Mouse (Mus musculus) spleen, adult 12 weeks (tissue): ENCODE results near the gene Cdk17.

Experiments used
- DNase-seq: peaks from one replicate; pipeline ENCODE4 v3.0.0; 2022; ENCODE audit warnings: low spot score

The Cdk17 gene

GRCm38 (mm10) chr10:93231490-93231889 lies 70.8 kb downstream of the Cdk17 start:
- DNase-seq: no peak

GRCm38 (mm10) chr10:93231893-93232292 lies 71.2 kb downstream of the Cdk17 start:
- DNase-seq: no peak

- no peak for DNase-seq
These were observed 73.1 kb downstream of the Cdk17 start for GRCm38 (mm10) chr10:93233665-93234194.

DNA sequence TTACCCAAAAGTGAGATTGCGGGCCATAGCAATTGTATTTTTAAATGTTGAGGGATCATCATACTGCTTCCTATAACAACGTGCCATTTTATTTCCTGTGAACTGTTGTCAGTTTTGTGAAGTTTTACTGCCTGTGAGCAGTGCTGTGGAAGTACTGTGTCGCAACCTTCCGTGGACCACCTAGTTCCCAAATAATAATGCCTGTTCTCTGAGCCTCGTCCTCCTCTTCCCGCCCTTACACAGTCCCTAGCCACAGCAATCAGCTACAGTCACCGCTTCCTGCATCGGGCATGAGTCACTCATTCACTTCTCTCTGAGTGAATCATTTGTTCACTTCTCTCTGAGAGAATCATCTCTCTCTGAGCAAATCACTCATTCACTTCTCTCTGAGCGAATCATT lies 74.0 kb downstream of the Cdk17 start:
- DNase-seq: no peak

DNA sequence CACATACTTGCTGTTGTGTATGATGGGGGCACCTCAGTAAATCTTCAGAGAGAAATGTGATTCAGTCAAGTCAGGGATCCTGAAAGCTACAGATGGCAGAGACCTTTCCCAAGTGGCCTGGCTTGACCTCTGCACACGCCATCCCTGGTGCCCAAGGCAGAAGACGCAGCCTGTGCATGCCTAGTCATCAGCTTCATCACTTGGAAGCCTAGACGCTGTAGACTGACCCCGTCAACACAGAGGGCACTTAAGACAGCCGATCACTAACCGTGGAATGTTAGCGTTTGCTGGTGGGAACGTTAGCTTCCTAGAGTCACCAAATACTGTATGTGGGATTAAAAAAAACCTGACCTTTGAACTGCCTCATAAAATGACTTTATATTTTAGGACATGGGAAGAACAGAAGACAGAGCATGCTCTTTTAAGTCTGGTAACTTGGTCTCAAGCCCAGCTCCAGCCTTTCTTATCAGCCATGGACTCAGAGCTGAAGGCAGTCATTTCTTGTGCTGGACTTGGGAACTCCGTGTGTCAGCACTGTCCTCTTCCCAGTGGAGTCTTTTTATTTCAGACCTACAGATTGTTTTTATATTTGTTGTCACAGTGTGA lies 78.6 kb downstream of the Cdk17 start:
- DNase-seq: no peak

GRCm38 (mm10) chr10:93242208-93242607 lies 81.5 kb downstream of the Cdk17 start:
- DNase-seq: no peak

DNA sequence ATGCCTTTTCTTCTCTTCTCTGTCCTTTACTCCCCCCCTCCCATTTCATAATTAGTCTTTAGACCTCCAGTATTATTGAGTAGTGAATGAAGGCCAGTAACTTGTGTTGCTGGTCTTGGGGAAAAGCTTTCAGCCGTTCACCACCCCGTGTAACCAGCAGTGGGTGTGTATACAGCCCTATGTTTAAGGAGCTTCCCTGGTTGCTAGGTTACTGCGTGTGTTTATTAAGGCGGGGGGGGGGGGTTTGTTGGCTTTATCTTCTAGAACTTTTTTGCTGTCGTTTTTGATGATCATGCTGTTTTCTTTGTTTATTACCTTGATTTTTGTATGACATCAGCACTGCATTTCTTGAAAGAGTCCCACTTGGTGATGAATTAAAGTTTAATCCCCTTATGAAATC lies 82.2 kb downstream of the Cdk17 start:
- DNase-seq: no peak

- no peak for DNase-seq
These were observed 83.6 kb downstream of the Cdk17 start for GRCm38 (mm10) chr10:93244209-93244705.

DNA sequence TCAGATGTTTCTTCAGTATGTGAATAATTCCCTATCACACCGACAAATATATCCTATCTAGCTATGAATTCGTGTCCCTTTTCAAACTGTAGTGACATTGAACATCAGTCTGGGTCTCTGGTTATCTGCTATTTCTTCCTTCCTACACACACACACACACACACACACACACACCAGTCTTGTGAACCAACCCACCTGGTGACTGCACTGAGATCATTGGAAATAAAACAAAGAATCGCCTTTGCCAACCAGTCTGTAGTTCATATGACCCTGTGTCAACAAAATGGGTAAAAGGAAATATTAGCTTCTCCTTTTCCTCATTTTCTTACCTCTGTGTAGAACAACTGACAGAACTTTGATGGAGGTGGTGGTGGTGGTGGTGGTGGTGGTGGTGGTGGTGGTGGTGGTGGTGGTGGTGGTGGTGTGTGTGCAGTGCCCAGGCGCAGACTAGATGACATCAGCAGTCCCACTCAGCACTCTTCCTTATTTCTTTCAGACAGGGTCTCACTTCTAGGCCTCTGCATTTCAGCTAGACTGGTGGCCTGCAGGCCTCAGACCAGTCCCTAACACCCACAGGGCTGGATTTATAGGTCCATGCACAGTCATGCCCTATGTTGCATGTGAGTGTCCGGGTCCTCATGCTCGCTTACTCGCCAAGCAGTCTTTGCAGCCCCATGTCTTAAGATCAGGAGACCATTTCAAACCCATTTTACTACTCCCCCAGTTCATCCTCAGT lies 85.7 kb downstream of the Cdk17 start:
- DNase-seq: no peak

DNA sequence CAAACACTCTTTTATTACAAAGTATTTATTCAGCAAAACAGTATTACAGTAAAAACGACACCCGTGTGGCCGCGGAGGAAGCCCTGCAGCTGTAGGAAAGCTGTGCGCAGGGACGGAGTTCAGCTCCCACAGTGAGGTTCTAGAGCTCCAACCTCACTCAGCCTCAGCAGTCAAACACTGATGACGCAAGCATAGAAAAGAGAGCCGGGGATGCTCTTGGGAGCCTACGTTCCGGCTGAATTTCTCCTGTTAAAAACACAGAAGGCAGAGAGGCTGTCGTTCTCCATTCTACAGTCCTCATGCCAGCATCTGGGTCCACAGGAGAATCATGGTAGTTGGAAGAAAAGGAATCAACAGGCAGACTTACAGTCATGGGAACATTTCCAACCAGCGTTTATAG lies 86.7 kb downstream of the Cdk17 start:
- no peak for DNase-seq

DNA sequence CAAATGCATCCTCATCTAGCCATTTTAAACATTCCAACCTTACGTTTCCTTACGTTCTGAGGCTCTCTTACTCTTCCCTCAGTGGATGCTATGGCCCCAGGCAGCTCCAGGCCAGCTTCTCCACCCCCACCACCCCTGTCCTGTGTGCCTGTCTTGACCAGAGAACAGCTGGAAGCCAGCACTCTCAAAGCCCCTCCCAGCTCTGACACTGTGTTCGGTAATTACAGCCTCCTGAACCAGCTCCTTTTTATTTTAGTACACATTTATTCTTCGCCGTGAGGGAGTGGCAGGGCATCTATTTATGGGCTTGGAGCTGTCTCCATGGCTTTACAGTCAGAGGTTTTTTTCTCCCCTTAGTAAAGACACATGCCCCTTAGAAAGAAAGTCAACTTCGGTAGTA lies 87.2 kb downstream of the Cdk17 start:
- DNase-seq: no peak

GRCm38 (mm10) chr10:93248416-93248815 lies 87.7 kb downstream of the Cdk17 start:
- DNase-seq: no peak

DNA sequence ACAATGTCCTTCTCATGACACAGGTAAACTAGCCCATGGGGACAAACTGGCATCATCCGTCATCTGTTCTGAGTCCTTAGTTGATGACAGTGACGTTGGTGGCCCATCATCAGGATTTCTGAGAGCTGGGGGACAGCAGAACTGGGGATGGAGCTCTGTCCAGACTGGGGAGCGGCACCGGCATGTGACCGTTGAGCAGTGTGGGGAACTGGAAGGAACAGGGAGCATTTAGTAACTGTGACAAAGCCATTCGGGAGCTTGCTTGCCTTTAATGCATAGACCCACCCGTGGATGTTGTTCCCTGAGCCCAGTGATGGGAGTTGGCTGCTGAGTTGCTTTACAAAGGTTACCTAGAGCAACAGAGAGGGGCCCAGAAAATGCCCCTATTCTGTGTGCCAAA lies 89.2 kb downstream of the Cdk17 start:
- no peak for DNase-seq

DNA sequence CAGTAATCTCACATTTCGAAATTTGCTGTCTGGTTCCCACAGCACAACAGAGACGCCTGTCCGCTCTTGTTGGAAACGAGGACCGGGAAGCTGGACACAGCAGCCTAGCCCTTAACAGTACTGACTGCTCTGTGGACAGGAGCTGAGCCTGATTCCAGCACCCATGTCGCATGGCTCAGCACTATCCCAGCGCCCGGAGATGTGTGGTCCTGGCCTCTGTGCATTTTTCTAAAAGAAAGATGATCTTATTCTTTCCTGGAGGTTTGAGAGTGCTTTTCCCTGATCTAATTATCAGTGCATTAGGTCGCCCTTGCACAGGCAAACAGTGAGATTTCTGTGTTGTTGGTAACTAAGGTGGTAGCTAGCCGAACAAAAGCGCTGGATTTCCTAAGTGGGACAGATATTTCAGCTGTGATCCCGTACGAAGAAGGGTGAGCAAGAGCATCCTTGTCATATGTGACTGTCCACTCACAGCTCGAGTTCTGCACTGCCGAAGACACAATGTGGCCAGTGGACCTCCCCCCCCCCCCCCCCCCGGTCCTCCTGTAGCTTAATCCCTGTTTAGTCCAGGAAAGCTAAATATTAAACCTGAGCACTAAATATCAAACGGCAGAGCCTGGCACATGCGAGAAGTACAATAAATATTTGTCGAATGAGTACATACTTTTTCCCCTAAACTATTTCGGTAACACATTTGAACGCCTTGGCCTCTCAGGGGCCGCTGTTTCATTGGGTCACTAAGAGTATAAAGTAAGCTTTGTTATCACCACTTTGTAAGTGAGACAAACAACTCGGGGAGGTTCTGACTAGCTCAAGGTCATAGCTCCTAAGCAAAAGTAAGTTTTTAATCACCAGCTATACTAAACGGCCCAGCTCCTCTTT lies 90.0 kb downstream of the Cdk17 start:
- no peak for DNase-seq

GRCm38 (mm10) chr10:93251426-93251825 lies 90.8 kb downstream of the Cdk17 start:
- no peak for DNase-seq

DNA sequence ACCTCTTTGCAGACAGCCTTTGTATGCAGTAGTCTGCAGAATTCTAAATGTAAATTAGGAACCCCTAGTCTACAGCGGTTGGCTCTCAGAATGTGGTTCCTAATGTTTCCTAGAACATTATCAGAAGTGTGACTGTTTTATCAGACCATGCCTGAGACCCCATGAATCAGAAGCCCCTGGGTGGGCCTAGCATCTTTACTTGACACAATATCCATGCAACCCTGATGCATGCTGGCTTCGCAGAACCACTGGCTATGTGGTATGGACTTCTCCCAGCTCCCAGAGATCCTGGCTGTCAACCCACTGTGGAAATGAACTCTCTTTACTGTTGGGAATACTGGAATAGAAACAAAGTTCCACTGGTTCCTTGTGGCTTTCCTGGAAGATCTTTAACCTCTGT lies 92.0 kb downstream of the Cdk17 start:
- DNase-seq: no peak

DNA sequence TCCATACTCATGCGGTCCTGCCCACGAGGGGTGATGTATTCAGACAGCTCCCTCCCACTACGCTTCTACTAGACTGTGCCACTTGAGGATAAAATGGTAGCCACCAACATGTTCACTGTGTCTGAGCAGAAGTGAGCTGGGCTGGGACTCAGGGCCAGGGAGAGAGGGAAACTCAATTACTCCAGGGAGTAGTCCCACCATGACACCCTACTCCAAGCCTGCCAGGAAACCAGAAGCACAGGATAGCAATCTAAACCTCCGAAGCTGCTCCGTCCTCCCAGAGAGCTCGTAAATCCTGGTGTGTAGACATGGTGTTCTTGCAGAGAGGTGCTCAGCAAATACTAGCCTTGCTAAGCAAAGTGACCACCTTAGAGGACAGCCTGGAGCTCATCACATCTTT lies 92.5 kb downstream of the Cdk17 start:
- DNase-seq: no peak

DNA sequence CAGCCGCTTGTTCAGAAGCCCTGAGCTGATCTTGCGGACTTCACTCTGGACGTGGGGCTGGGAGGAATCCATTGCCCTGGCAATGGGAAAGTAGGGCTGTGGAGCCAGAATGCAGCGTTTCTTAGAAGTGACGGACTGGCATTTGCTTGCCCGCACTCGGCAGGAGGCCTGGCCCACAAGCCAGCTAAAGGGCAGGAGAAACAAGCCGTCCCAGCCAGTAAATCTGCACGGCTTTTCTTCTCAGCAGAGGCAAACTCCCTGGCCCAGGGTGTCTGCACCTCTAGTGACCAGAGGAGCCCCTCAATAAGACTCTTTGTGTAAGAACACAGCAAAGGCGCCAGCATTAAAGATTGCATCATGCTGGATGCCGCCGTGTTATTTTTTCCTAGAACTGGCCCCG lies 94.6 kb downstream of the Cdk17 start:
- DNase-seq: no peak

DNA sequence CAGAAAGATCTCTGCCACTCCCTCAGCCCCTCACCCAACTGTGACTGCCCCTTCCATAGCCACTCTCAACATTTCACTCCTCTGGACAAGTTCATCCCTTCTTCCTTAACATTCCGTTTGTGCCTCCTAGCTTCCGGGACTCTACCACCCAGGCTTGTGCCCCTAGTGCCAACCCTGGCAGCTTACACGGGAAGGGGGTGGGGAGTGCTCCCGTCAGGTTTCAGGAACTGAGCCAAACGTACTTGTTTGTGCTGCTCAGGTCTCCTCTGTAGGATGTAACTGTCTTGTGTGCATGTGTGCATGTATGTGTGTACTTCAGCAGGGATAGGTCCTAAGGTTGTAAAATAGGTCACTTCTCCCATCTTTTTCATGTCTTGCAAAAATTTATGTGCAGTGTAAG lies 99.2 kb downstream of the Cdk17 start:
- DNase-seq: no peak

DNA sequence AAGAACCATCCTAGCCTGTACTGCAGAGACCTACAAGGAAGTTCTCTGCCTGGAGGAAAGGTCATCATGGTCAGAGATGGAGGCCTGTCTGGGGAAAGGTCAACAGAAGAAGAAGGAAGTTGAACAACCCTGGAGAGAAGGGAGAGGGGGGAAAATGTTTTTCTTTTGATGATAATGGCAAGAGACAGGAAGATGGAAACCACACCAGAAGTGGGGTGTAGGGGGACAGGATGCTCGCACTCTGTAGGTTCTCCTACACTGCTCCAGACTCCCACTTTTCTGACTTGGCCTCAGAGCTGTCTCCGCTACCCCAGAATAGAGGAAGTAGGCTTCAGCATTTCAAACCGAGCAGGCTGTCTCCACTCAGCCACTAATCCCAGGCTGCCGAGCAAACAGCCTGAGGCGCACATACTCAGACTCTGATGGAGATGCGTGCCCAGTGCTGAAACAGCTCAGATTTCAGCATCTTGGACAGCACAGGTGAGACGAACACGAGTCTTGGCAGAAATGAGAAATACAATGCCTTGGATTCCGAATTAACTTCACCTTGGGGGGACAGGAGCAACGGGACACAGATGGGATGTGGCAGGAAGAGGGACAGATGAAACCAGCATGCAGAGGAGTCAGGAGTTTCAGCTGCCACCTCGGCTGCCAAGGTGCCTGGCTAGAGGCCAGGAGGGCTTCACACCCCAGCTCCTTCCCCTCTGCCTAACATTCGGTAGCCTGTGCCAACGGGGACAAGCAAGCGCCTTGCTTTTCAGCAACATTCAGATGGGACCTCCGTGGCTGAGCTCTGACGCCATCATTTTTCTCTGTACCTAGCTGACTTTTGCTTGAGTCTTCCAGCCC lies 100.7 kb downstream of the Cdk17 start:
- DNase-seq: no peak

DNA sequence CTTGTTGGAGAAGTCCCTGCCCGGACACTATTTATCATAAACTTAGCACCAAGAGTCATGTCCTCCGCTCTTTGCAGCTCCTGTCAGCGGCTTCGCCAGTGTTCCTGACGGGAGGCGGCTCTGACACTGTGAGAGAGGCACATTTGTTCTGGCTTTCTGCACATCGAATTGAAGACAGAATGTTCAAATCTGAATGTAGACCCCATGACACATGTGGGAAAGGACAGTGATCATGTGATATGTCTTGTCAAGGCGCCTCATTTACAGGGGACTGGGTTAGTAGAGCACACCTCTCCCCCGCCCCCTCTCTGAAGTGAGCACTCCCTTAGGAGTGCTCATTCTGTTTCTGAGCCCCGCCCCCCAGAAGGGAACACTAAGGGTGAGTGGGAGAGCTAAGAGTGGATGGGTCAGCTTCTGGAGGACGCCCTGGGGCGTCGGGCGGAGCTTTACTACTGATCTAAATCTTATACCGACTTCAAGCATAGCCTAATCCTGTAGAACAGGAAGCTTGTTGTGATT lies 101.4 kb downstream of the Cdk17 start:
- DNase-seq: no peak
